Comparison of ENCODE assay signal across 8 mouse cellular contexts in the genomic region with DNA sequence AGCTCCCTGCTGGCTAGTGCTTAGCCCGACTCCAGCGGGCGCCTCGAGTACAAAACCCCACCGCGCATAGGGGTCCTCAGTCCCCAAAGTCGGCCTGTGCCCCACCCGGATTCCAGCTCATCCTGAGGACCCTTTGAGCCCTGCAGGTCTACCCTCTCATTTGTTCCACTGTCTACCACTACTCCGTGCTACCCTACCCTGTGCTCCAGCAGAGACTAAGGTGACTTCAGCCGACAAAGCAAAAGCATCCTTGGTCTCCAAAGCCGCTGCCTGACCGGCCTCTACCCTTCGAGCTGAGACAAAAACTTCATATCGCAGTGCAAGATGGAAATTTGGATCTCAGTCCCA. TPM values are rescaled to one million over a fixed set of nuclear protein-coding genes. Genes with fewer than 3 reads are reported as not detected.
DNase-seq lines count a peak whose midpoint lies in the region; ATAC-seq and TF ChIP-seq lines count a peak whose summit lies in the region.

No protein-coding gene starts in this region.

- peak overlapping the region; percentile 78 for H3K4me2 ChIP-seq in lung, postnatal 0 days (replicated peaks; ENCODE audit: low read depth, low read length)
- H3K4me2 ChIP-seq in limb, embryonic 11.5 days (ENCODE audit: low read depth, severe bottlenecking): peak overlapping the region; percentile 72

- no peaks in the 10 kb centered on the region for H3K9me3 ChIP-seq in lung, postnatal 0 days (ENCODE audit: low read length)
- no peaks in the 10 kb centered on the region for H3K9me3 ChIP-seq in forebrain, embryonic 10.5 days
- no peaks in the 10 kb centered on the region for H3K9me3 ChIP-seq in limb, embryonic 11.5 days (ENCODE audit: control insufficient read depth, low read length)

- TF ChIP-seq POLR2A in olfactory bulb, adult 2 months (IDR thresholded peaks at IDR 0.05; ENCODE audit: insufficient read depth, low read depth, low read length): no peak

- ATAC-seq in lung, postnatal 0 days: no peak
- ATAC-seq in limb, embryonic 11.5 days (ENCODE audit: insufficient number of reproducible peaks, low FRiP score, low TSS enrichment, low read depth): no peak; the same call in 1 of the 2 replicates

- H3K27me3 ChIP-seq in lung, postnatal 0 days (replicated peaks; ENCODE audit: insufficient read depth, low read length): no peaks in the 10 kb centered on the region
- no peaks in the 10 kb centered on the region; the same call in 1 of the 2 replicates for H3K27me3 ChIP-seq in forebrain, embryonic 10.5 days (ENCODE audit: poor library complexity, severe bottlenecking)
- H3K27me3 ChIP-seq in limb, embryonic 11.5 days (ENCODE audit: control insufficient read depth, insufficient read depth, low read length): no peaks in the 10 kb centered on the region

- H3K9ac ChIP-seq in lung, postnatal 0 days (replicated peaks; ENCODE audit: low read depth): peak overlapping the region; percentile 70; the same call in 1 of the 2 replicates
- H3K9ac ChIP-seq in limb, embryonic 11.5 days (ENCODE audit: low read length): peak overlapping the region; percentile 78

- H3K27ac ChIP-seq in lung, postnatal 0 days (ENCODE audit: low read length): peak overlapping the region; percentile 89
- peak overlapping the region; percentile 95 for H3K27ac ChIP-seq in forebrain, embryonic 10.5 days
- H3K27ac ChIP-seq in limb, embryonic 11.5 days (replicated peaks; ENCODE audit: low read depth, low read length): peak overlapping the region; percentile 38; the same call in 1 of the 2 replicates
- H3K27ac ChIP-seq in olfactory bulb, adult 2 months (ENCODE audit: insufficient read depth, low read depth, low read length): peak overlapping the region; percentile 45; the same call in 1 of the 2 replicates

- TF ChIP-seq CTCF in lung, postnatal 0 days (IDR thresholded peaks at IDR 0.05): no peak
- no peak for TF ChIP-seq CTCF in olfactory bulb, adult 2 months (IDR thresholded peaks at IDR 0.05; ENCODE audit: insufficient read depth, low read depth, low read length)

- H3K4me3 ChIP-seq in lung, postnatal 0 days (ENCODE audit: low read depth, low read length): peak overlapping the region; percentile 82
- peak overlapping the region; percentile 89 for H3K4me3 ChIP-seq in forebrain, embryonic 10.5 days
- H3K4me3 ChIP-seq in limb, embryonic 11.5 days (ENCODE audit: low read depth, low read length): peak overlapping the region; percentile 84
- peak overlapping the region; percentile 58 for H3K4me3 ChIP-seq in olfactory bulb, adult 2 months (ENCODE audit: insufficient read depth, low read depth, low read length)

- H3K36me3 ChIP-seq in lung, postnatal 0 days (ENCODE audit: insufficient read depth, low read length): no peaks in the 10 kb centered on the region
- peaks cover 13% of the 10 kb centered on the region for H3K36me3 ChIP-seq in forebrain, embryonic 10.5 days (replicated peaks)
- H3K36me3 ChIP-seq in limb, embryonic 11.5 days (ENCODE audit: control insufficient read depth, insufficient read depth, low read length): no peaks in the 10 kb centered on the region

- WGBS in lung, postnatal 0 days: 14% methylated on average over 13 of the region's 14 CpGs
- 10% methylated on average over 14 of the region's 14 CpGs for WGBS in forebrain, embryonic 10.5 days
- WGBS in limb, embryonic 11.5 days: 10% methylated on average over 14 of the region's 14 CpGs
- 12% methylated on average over 14 of the region's 14 CpGs for WGBS in olfactory bulb, adult 2 months

- no peak for TF ChIP-seq EP300 in lung, postnatal 0 days (IDR thresholded peaks at IDR 0.05)

- DNase-seq in lung, postnatal 0 days (ENCODE audit: low spot score): no peak
- DNase-seq in lung, adult 18-20 months: no peak
- DNase-seq in forebrain, embryonic 10.5 days (ENCODE audit: extremely low spot score, low spot score): no peak
- DNase-seq in limb, embryonic 11.5 days (ENCODE audit: low spot score): no peak
- DNase-seq in spleen, postnatal 14 days (ENCODE audit: low spot score in 2 of 2): no peak
- no peak for DNase-seq in adrenal gland, adult (ENCODE audit: inconsistent age in 2 of 2, low spot score in 1 of 2)
- DNase-seq in spleen, postnatal 36 days (ENCODE audit: low spot score in 2 of 2): no peak

- H3K4me1 ChIP-seq in lung, postnatal 0 days (ENCODE audit: insufficient read depth, low read depth, low read length): peaks cover 21% of the 10 kb centered on the region
- peaks cover 53% of the 10 kb centered on the region for H3K4me1 ChIP-seq in forebrain, embryonic 10.5 days
- H3K4me1 ChIP-seq in limb, embryonic 11.5 days (ENCODE audit: control insufficient read depth, insufficient read depth, low read length): peaks cover 25% of the 10 kb centered on the region
- H3K4me1 ChIP-seq in olfactory bulb, adult 2 months (ENCODE audit: control insufficient read depth, insufficient read depth, low read length): peaks cover 27% of the 10 kb centered on the region

RNA-seq across cellular contexts. Expression of gene Rilpl1, which starts 0.4 kb away (rescaled TPM):
- polyA plus RNA-seq in lung, postnatal 0 days (2015; fragmentation: Nextera tagmentation; extraction: Ambion mirVana): 24.4 and 26.6 TPM in 2 replicates
- polyA plus RNA-seq in forebrain, embryonic 10.5 days (2016; fragmentation: Nextera tagmentation; extraction: Ambion mirVana): 18.1 and 23.4 TPM in 2 replicates
- polyA plus RNA-seq in limb, embryonic 11.5 days (2014; fragmentation: Nextera tagmentation; extraction: Ambion mirVana): 30.0 and 30.7 TPM in 2 replicates
- polyA plus RNA-seq in olfactory bulb, adult 2 months (2012; ENCODE audit: insufficient read depth, insufficient read length, low replicate concordance, missing spikeins): not detected in 2 replicates

RNA-seq across cellular contexts. Expression of gene Tmed2, which starts 8.9 kb away (rescaled TPM):
- polyA plus RNA-seq in lung, postnatal 0 days (2015; fragmentation: Nextera tagmentation; extraction: Ambion mirVana): 478 and 479 TPM in 2 replicates
- polyA plus RNA-seq in forebrain, embryonic 10.5 days (2016; fragmentation: Nextera tagmentation; extraction: Ambion mirVana): 474 and 480 TPM in 2 replicates
- polyA plus RNA-seq in limb, embryonic 11.5 days (2014; fragmentation: Nextera tagmentation; extraction: Ambion mirVana): 501 and 517 TPM in 2 replicates
- not detected in 2 replicates for polyA plus RNA-seq in olfactory bulb, adult 2 months (2012; ENCODE audit: insufficient read depth, insufficient read length, low replicate concordance, missing spikeins)

RNA-seq across cellular contexts. Expression of gene Ddx55, which starts 21.1 kb away (rescaled TPM):
- polyA plus RNA-seq in lung, postnatal 0 days (2015; fragmentation: Nextera tagmentation; extraction: Ambion mirVana): 6.3 and 6.7 TPM in 2 replicates
- polyA plus RNA-seq in forebrain, embryonic 10.5 days (2016; fragmentation: Nextera tagmentation; extraction: Ambion mirVana): 18.1 and 21.7 TPM in 2 replicates
- polyA plus RNA-seq in limb, embryonic 11.5 days (2014; fragmentation: Nextera tagmentation; extraction: Ambion mirVana): 14.4 and 15.3 TPM in 2 replicates
- not detected in 2 replicates for polyA plus RNA-seq in olfactory bulb, adult 2 months (2012; ENCODE audit: insufficient read depth, insufficient read length, low replicate concordance, missing spikeins)

RNA-seq across cellular contexts. Expression of gene Eif2b1, which starts 47.4 kb away (rescaled TPM):
- 44.4 and 46.6 TPM in 2 replicates for polyA plus RNA-seq in lung, postnatal 0 days (2015; fragmentation: Nextera tagmentation; extraction: Ambion mirVana)
- polyA plus RNA-seq in forebrain, embryonic 10.5 days (2016; fragmentation: Nextera tagmentation; extraction: Ambion mirVana): 88.7 and 89.0 TPM in 2 replicates
- 83.1 and 85.1 TPM in 2 replicates for polyA plus RNA-seq in limb, embryonic 11.5 days (2014; fragmentation: Nextera tagmentation; extraction: Ambion mirVana)
- not detected in 2 replicates for polyA plus RNA-seq in olfactory bulb, adult 2 months (2012; ENCODE audit: insufficient read depth, insufficient read length, low replicate concordance, missing spikeins)

RNA-seq across cellular contexts. Expression of gene Gtf2h3, which starts 47.4 kb away (rescaled TPM):
- polyA plus RNA-seq in lung, postnatal 0 days (2015; fragmentation: Nextera tagmentation; extraction: Ambion mirVana): 23.5 and 25.3 TPM in 2 replicates
- polyA plus RNA-seq in forebrain, embryonic 10.5 days (2016; fragmentation: Nextera tagmentation; extraction: Ambion mirVana): 98.9 and 117 TPM in 2 replicates
- polyA plus RNA-seq in limb, embryonic 11.5 days (2014; fragmentation: Nextera tagmentation; extraction: Ambion mirVana): 98.7 and 107 TPM in 2 replicates
- not detected in 2 replicates for polyA plus RNA-seq in olfactory bulb, adult 2 months (2012; ENCODE audit: insufficient read depth, insufficient read length, low replicate concordance, missing spikeins)

Comparison
In these comparisons a context has a peak if more than half of its experiments do, and no peak if none do; other contexts are left out.
1. H3K27ac ChIP-seq: peak in every context shown above with its lines; median percentile 95 in forebrain, embryonic 10.5 days; 89 in lung, postnatal 0 days; 45 in olfactory bulb, adult 2 months; 38 in limb, embryonic 11.5 days.